Mouse (Mus musculus) urinary bladder, adult 2 months (tissue): Measurements from ENCODE around the gene Cblb. TPM values are rescaled to one million over a fixed set of nuclear protein-coding genes. Genes with fewer than 3 reads are reported as not detected.

ENCODE experiments used
- DNase-seq: peaks from one replicate; pipeline ENCODE4 v3.0.0; 2022; ENCODE audit warnings: low spot score
- polyA plus RNA-seq: library from polyadenylated mRNA; depleted of rRNA; stranded (reverse); fragments of >200 nt; gene quantifications from 2 replicates; pipeline ENCODE4 v1.2.3, GENCODE M21; 2012

The Cblb gene
- polyA plus RNA-seq, 1 experiment: 9.6 TPM

GRCm38 (mm10) chr16:52038821-52039220 is 7.8 kb downstream of the Cblb start:
- DNase-seq: no peak

GRCm38 (mm10) chr16:52040937-52041336 is 9.9 kb downstream of the Cblb start:
- DNase-seq: no peak

- DNase-seq: no peak
Measured at GRCm38 (mm10) chr16:52042667-52043379, 11.8 kb downstream of the Cblb start.

GRCm38 (mm10) chr16:52043380-52044117 is 12.5 kb downstream of the Cblb start:
- DNase-seq: no peak

GRCm38 (mm10) chr16:52044518-52044917 is 13.5 kb downstream of the Cblb start:
- DNase-seq: no peak

GRCm38 (mm10) chr16:52044985-52045384 is 14.0 kb downstream of the Cblb start:
- no peak for DNase-seq

- no peak for DNase-seq
Measured at GRCm38 (mm10) chr16:52046464-52046863, 15.4 kb downstream of the Cblb start.

GRCm38 (mm10) chr16:52051106-52051505 is 20.1 kb downstream of the Cblb start:
- no peak for DNase-seq

GRCm38 (mm10) chr16:52052734-52053133 is 21.7 kb downstream of the Cblb start:
- no peak for DNase-seq

- DNase-seq: no peak
Measured at GRCm38 (mm10) chr16:52055236-52055635, 24.2 kb downstream of the Cblb start.

- no peak for DNase-seq
Measured at GRCm38 (mm10) chr16:52056164-52056563, 25.1 kb downstream of the Cblb start.

- DNase-seq: no peak
Measured at GRCm38 (mm10) chr16:52057335-52057734, 26.3 kb downstream of the Cblb start.

- no peak for DNase-seq
Measured at GRCm38 (mm10) chr16:52059535-52059934, 28.5 kb downstream of the Cblb start.

- DNase-seq: peak; percentile 40
Measured at GRCm38 (mm10) chr16:52060100-52060719, 29.2 kb downstream of the Cblb start.

GRCm38 (mm10) chr16:52061015-52061481 is 30.0 kb downstream of the Cblb start:
- DNase-seq: no peak

- DNase-seq: no peak
Measured at GRCm38 (mm10) chr16:52064309-52065105, 33.5 kb downstream of the Cblb start.

- DNase-seq: no peak
Measured at GRCm38 (mm10) chr16:52067632-52068516, 36.8 kb downstream of the Cblb start.

- no peak for DNase-seq
Measured at GRCm38 (mm10) chr16:52068517-52068874, 37.5 kb downstream of the Cblb start.

GRCm38 (mm10) chr16:52069648-52070047 is 38.6 kb downstream of the Cblb start:
- no peak for DNase-seq

- no peak for DNase-seq
Measured at GRCm38 (mm10) chr16:52070128-52070527, 39.1 kb downstream of the Cblb start.

- no peak for DNase-seq
Measured at GRCm38 (mm10) chr16:52071290-52071689, 40.3 kb downstream of the Cblb start.
